Mouse (Mus musculus): ENCODE measurements around the gene Lrrc29. TPM values are rescaled to one million over a fixed set of nuclear protein-coding genes. Genes with fewer than 3 reads are reported as not detected.
A peak's percentile ranks its signal among the peaks of the same experiment; 100 is the strongest.

The Lrrc29 gene
- polyA plus RNA-seq, 1 experiment from 2014 or later, result 2.7 TPM

- ATAC-seq (ENCODE audit: low FRiP score, low TSS enrichment) (no peak), DNase-seq (ENCODE audit: low spot score) (no peak)
- H3K27me3 ChIP-seq (ENCODE audit: control insufficient read depth, insufficient read depth, low read length), result no peaks in the 10 kb centered on the region
- WGBS, result 56% methylated on average over 12 of the region's 12 CpGs
- TF ChIP-seq CTCF (IDR thresholded peaks at IDR 0.05; ENCODE audit: low read depth) (no peak), EP300 (optimal IDR thresholded peaks at IDR 0.05) (no peak)
- no peak overlapping the region for H3K4me3 ChIP-seq (ENCODE audit: low read depth, low read length)
- H3K4me1 ChIP-seq (replicated peaks; ENCODE audit: control insufficient read depth, insufficient read depth), result no peaks in the 10 kb centered on the region
- no peak overlapping the region for H3K9ac ChIP-seq (ENCODE audit: low read length)
- H3K27ac ChIP-seq (replicated peaks), result no peak overlapping the region
- no peaks in the 10 kb centered on the region for H3K9me3 ChIP-seq (ENCODE audit: control insufficient read depth, low read length)
- H3K36me3 ChIP-seq (ENCODE audit: control insufficient read depth, insufficient read depth, low read length), result no peaks in the 10 kb centered on the region
- no peak overlapping the region for H3K4me2 ChIP-seq (replicated peaks; ENCODE audit: low read depth)
These were observed 35.9 kb upstream of the Lrrc29 start for GRCm38 (mm10) chr8:105361751-105362702.

DNA sequence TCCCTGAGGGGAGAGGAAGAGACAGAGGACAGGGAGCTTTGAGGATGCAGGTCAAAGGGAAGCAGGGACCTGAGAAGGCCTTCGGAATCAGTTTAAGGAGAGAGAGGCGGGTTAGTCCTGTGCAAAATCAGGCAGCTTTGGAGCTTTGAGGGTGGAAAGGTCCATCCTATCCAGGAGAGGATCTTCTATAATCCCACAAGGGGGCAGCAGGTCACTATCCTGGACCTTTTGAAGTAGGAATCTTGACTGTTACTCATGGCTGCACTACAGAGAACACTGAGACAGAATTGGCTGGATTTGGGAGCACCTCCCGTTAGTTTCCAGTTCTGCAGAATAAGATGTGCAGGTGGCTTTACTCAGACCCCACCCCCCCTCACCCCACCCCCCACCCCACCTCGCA lies 33.6 kb upstream of the Lrrc29 start:
- Histone ChIP-seq H3K4me1 (replicated peaks; ENCODE audit: control insufficient read depth, insufficient read depth) (no peaks in the 10 kb centered on the region), H3K9me3 (ENCODE audit: control insufficient read depth, low read length) (no peaks in the 10 kb centered on the region), H3K27ac (replicated peaks) (no peak overlapping the region), H3K27me3 (ENCODE audit: control insufficient read depth, insufficient read depth, low read length) (no peaks in the 10 kb centered on the region), H3K4me3 (ENCODE audit: low read depth, low read length) (no peak overlapping the region), H3K36me3 (ENCODE audit: control insufficient read depth, insufficient read depth, low read length) (no peaks in the 10 kb centered on the region), H3K9ac (ENCODE audit: low read length) (no peak overlapping the region), H3K4me2 (replicated peaks; ENCODE audit: low read depth) (no peak overlapping the region)
- WGBS, result 49% methylated on average over 4 of the region's 4 CpGs
- peak; percentile 70 for TF ChIP-seq CTCF (IDR thresholded peaks at IDR 0.05; ENCODE audit: low read depth)
- TF ChIP-seq EP300 (optimal IDR thresholded peaks at IDR 0.05), result no peak
- ATAC-seq (ENCODE audit: low FRiP score, low TSS enrichment), result peak; percentile 46; the same call in 1 of the 2 replicates
- DNase-seq (ENCODE audit: low spot score), result no peak

- Histone ChIP-seq H3K27me3 (ENCODE audit: control insufficient read depth, insufficient read depth, low read length) (no peaks in the 10 kb centered on the region), H3K9me3 (ENCODE audit: control insufficient read depth, low read length) (no peaks in the 10 kb centered on the region), H3K4me2 (replicated peaks; ENCODE audit: low read depth) (no peak overlapping the region), H3K4me1 (replicated peaks; ENCODE audit: control insufficient read depth, insufficient read depth) (no peaks in the 10 kb centered on the region), H3K9ac (ENCODE audit: low read length) (no peak overlapping the region), H3K4me3 (ENCODE audit: low read depth, low read length) (no peak overlapping the region), H3K36me3 (ENCODE audit: control insufficient read depth, insufficient read depth, low read length) (no peaks in the 10 kb centered on the region), H3K27ac (replicated peaks) (no peak overlapping the region)
- DNase-seq (ENCODE audit: low spot score) (no peak), ATAC-seq (ENCODE audit: low FRiP score, low TSS enrichment) (no peak)
- 59% methylated on average over 15 of the region's 15 CpGs for WGBS
- TF ChIP-seq EP300 (optimal IDR thresholded peaks at IDR 0.05) (no peak), CTCF (IDR thresholded peaks at IDR 0.05; ENCODE audit: low read depth) (no peak)
These were observed 33.1 kb upstream of the Lrrc29 start for GRCm38 (mm10) chr8:105359208-105359607.

DNA sequence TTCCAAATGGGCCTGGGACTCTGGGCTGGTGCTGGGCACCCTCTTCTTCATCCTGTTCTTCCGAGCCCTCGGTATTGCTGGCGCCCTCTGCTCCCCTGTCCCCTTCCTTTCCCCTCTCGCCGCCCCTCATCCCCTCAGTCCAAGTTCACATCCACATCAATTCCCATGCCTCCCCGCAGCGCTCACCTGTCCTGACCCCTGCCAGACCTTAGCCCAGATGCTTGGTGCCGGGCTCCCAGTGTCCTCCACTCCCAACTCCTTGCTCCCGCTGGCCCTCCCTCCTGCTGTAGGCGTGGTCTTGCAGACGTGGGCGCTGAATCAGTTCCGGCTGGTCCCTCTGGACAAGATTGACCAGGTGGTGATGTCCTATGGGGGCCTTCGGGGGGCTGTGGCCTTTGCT lies 30.6 kb upstream of the Lrrc29 start:
- 0 out of 2 replicates have a peak, but pooled peaks have one; percentile 2 for ATAC-seq (ENCODE audit: low FRiP score, low TSS enrichment)
- Histone ChIP-seq H3K4me3 (ENCODE audit: low read depth, low read length) (no peak overlapping the region), H3K4me2 (replicated peaks; ENCODE audit: low read depth) (no peak overlapping the region), H3K36me3 (ENCODE audit: control insufficient read depth, insufficient read depth, low read length) (no peaks in the 10 kb centered on the region), H3K4me1 (replicated peaks; ENCODE audit: control insufficient read depth, insufficient read depth) (no peaks in the 10 kb centered on the region), H3K27me3 (ENCODE audit: control insufficient read depth, insufficient read depth, low read length) (no peaks in the 10 kb centered on the region), H3K27ac (replicated peaks) (no peak overlapping the region), H3K9me3 (ENCODE audit: control insufficient read depth, low read length) (no peaks in the 10 kb centered on the region), H3K9ac (ENCODE audit: low read length) (no peak overlapping the region)
- TF ChIP-seq EP300 (optimal IDR thresholded peaks at IDR 0.05) (no peak), CTCF (IDR thresholded peaks at IDR 0.05; ENCODE audit: low read depth) (no peak)
- WGBS, result 83% methylated on average over 14 of the region's 14 CpGs
- DNase-seq (ENCODE audit: low spot score), result no peak

DNA sequence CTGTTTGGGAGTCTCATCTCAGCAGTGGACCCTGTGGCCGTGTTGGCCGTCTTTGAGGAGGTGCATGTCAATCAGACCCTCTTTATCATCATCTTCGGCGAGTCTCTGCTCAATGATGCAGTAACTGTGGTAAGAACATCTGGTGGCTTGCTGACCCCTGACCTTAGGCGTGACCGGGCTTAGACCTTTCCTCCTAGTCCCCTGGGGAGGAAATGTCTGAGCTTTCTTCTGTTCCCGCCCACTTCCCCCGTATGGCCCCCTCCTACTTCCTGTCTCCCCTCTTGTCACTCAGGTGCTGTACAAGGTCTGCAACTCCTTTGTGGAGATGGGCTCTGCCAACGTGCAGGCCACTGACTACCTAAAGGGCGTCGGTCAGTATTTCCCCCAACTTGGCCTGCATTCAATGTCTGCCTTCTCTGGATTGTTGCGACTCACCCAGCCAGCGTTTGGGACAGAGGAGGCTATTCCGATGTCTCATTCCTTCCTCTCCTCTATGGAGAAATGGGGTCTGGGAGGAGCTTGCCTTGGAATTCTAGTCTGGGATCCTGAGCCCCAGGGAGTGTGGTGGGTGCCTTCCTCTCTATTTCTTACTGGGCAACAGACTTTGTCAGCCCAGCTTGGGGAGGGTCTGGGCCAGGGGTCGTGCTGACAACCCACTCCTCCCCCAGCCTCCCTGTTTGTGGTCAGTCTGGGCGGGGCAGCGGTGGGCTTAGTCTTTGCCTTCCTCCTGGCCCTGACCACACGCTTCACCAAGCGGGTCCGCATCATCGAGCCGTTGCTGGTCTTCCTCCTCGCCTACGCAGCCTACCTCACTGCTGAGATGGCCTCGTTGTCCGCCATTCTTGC lies 29.3 kb upstream of the Lrrc29 start:
- H3K27ac ChIP-seq (replicated peaks), result no peak overlapping the region
- H3K27me3 ChIP-seq (ENCODE audit: control insufficient read depth, insufficient read depth, low read length), result no peaks in the 10 kb centered on the region
- no peaks in the 10 kb centered on the region for H3K9me3 ChIP-seq (ENCODE audit: control insufficient read depth, low read length)
- no peak overlapping the region for H3K9ac ChIP-seq (ENCODE audit: low read length)
- no peak for ATAC-seq (ENCODE audit: low FRiP score, low TSS enrichment)
- no peaks in the 10 kb centered on the region for H3K36me3 ChIP-seq (ENCODE audit: control insufficient read depth, insufficient read depth, low read length)
- DNase-seq (ENCODE audit: low spot score), result no peak
- TF ChIP-seq CTCF (IDR thresholded peaks at IDR 0.05; ENCODE audit: low read depth) (no peak), EP300 (optimal IDR thresholded peaks at IDR 0.05) (no peak)
- no peaks in the 10 kb centered on the region for H3K4me1 ChIP-seq (replicated peaks; ENCODE audit: control insufficient read depth, insufficient read depth)
- 72% methylated on average over 26 of the region's 26 CpGs for WGBS
- no peak overlapping the region for H3K4me2 ChIP-seq (replicated peaks; ENCODE audit: low read depth)
- H3K4me3 ChIP-seq (ENCODE audit: low read depth, low read length), result no peak overlapping the region
